Comparison of ENCODE assay signal across 8 mouse cellular contexts in the genomic region with DNA sequence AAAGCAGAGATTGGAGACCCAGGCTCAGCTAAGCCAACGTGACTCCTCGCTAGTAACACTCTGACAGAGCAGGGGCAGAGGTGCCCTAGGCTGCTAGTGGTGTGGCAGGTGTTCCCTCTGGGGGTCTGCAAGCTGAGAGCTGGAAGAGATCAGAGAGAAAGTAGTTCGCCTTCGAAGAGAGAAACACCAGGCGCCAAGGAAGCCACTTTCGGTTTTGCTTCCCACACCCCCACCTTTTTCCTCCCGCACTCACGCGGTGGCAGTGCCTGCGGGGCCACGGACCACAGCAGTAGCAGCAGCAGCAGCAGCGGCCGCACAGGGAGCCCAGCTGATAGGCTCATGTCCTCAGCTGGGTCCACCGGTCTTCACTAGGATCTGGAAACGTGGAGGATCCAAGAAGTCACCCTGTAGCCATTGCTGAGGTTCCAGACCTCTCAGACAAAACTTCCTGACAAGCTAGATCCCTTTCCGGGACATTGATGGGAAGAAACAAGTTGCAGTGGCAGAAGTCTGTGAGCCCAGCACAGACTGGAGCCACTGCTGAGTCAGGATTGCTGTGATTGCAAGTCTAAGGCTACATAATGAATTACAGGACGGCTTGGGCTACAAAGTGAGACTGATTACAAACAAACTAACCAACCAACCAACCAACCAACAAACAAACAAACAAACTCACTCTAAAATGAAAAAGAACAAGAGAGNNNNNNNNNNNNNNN. TPM values are rescaled to one million over a fixed set of nuclear protein-coding genes. Genes with fewer than 3 reads are reported as not detected.
DNase-seq lines count a peak whose midpoint lies in the region; ATAC-seq and TF ChIP-seq lines count a peak whose summit lies in the region.

A gene (minus strand): TSS at position 481 of the 716 bp plus-strand sequence.

- ATAC-seq in intestine, postnatal 0 days, result peak; percentile 76
- ATAC-seq in lung, embryonic 14.5 days (ENCODE audit: insufficient read depth), result peak; percentile 52
- peak; percentile 69; the same call in 1 of the 2 replicates for ATAC-seq in neural tube, embryonic 14.5 days (ENCODE audit: low read depth)

- DNase-seq in right cerebral cortex, adult 18-20 months, result peak; percentile 39
- DNase-seq in right cerebral cortex, postnatal 36 days (ENCODE audit: low spot score in 2 of 2), result no peak
- peak; percentile 67 for DNase-seq in embryo, embryonic 11 days
- peak; percentile 73 to 78 for DNase-seq in heart, adult 18-20 months
- DNase-seq in lung, embryonic 14.5 days, result peak; percentile 68
- peak; percentile 78 for DNase-seq in thymus, postnatal 25 days

- no peaks in the 10 kb centered on the region for H3K4me1 ChIP-seq in intestine, postnatal 0 days (replicated peaks; ENCODE audit: control insufficient read depth, insufficient read depth, low read length)
- H3K4me1 ChIP-seq in lung, embryonic 14.5 days (ENCODE audit: insufficient read depth), result no peaks in the 10 kb centered on the region; the same call in 1 of the 2 replicates
- H3K4me1 ChIP-seq in neural tube, embryonic 14.5 days (ENCODE audit: control insufficient read depth, insufficient read depth, low read length), result no peaks in the 10 kb centered on the region

- no peaks in the 10 kb centered on the region for H3K36me3 ChIP-seq in intestine, postnatal 0 days (ENCODE audit: control insufficient read depth, insufficient read depth)
- no peaks in the 10 kb centered on the region for H3K36me3 ChIP-seq in lung, embryonic 14.5 days (ENCODE audit: insufficient read depth)
- no peaks in the 10 kb centered on the region for H3K36me3 ChIP-seq in neural tube, embryonic 14.5 days (ENCODE audit: control insufficient read depth, insufficient read depth, low read length)

- peak within 1 kb of the TSS; percentile 77 for H3K27ac ChIP-seq in intestine, postnatal 0 days (ENCODE audit: low read depth, low read length)
- peak within 1 kb of the TSS; percentile 18; the same call in 1 of the 2 replicates for H3K27ac ChIP-seq in lung, embryonic 14.5 days (ENCODE audit: low read depth)
- H3K27ac ChIP-seq in neural tube, embryonic 14.5 days (ENCODE audit: low read depth, low read length), result no peak within 1 kb of the TSS

- TF ChIP-seq CTCF in intestine, postnatal 0 days (IDR thresholded peaks at IDR 0.05; ENCODE audit: low read depth), result no peak
- no peak for TF ChIP-seq CTCF in lung, embryonic 14.5 days (IDR thresholded peaks at IDR 0.05; ENCODE audit: low read depth)

- H3K9me3 ChIP-seq in intestine, postnatal 0 days (ENCODE audit: control insufficient read depth), result no peaks in the 10 kb centered on the region
- no peaks in the 10 kb centered on the region for H3K9me3 ChIP-seq in lung, embryonic 14.5 days (ENCODE audit: low read depth, low read length)
- no peaks in the 10 kb centered on the region for H3K9me3 ChIP-seq in neural tube, embryonic 14.5 days (ENCODE audit: control insufficient read depth, low read length)

- H3K27me3 ChIP-seq in intestine, postnatal 0 days (replicated peaks; ENCODE audit: control insufficient read depth, insufficient read depth, low read length), result no peaks in the 10 kb centered on the region
- no peaks in the 10 kb centered on the region for H3K27me3 ChIP-seq in lung, embryonic 14.5 days (ENCODE audit: insufficient read depth, low read length)
- no peaks in the 10 kb centered on the region for H3K27me3 ChIP-seq in neural tube, embryonic 14.5 days (ENCODE audit: control insufficient read depth, insufficient read depth, low read length)

- H3K4me3 ChIP-seq in intestine, postnatal 0 days (ENCODE audit: low read depth, low read length), result peak within 1 kb of the TSS; percentile 55
- H3K4me3 ChIP-seq in lung, embryonic 14.5 days (ENCODE audit: low read depth, low read length), result peak within 1 kb of the TSS; percentile 41
- peak within 1 kb of the TSS; percentile 28 for H3K4me3 ChIP-seq in neural tube, embryonic 14.5 days (ENCODE audit: low read depth, low read length)

- peak within 1 kb of the TSS; percentile 73 for H3K9ac ChIP-seq in intestine, postnatal 0 days (ENCODE audit: low read depth, low read length)
- H3K9ac ChIP-seq in lung, embryonic 14.5 days, result peak within 1 kb of the TSS; percentile 61
- peak within 1 kb of the TSS; percentile 41 for H3K9ac ChIP-seq in neural tube, embryonic 14.5 days (replicated peaks; ENCODE audit: low read depth, low read length)

- peak within 1 kb of the TSS; percentile 83 for H3K4me2 ChIP-seq in intestine, postnatal 0 days (replicated peaks; ENCODE audit: low read depth)
- H3K4me2 ChIP-seq in lung, embryonic 14.5 days, result peak within 1 kb of the TSS; percentile 80
- H3K4me2 ChIP-seq in neural tube, embryonic 14.5 days (ENCODE audit: low read depth, low read length), result peak within 1 kb of the TSS; percentile 54

- 4% methylated on average over 17 of the region's 17 CpGs for WGBS in intestine, postnatal 0 days
- 5% methylated on average over 17 of the region's 17 CpGs for WGBS in lung, embryonic 14.5 days
- 3% methylated on average over 17 of the region's 17 CpGs for WGBS in neural tube, embryonic 14.5 days

RNA-seq across cellular contexts. Expression of the gene that starts here (rescaled TPM):
- total RNA-seq in heart, adult 18-20 months (2021), result 10 to 100 TPM; 60.9 to 64.1 TPM
- polyA plus RNA-seq in intestine, postnatal 0 days (2015; fragmentation: Nextera tagmentation; extraction: Ambion mirVana), result 12.5 TPM in 2 replicates
- polyA plus RNA-seq in lung, embryonic 14.5 days (2014; fragmentation: Nextera tagmentation; extraction: Ambion mirVana), result 8.4 and 12.1 TPM in 2 replicates
- 2.4 and 4.7 TPM in 2 replicates for polyA plus RNA-seq in neural tube, embryonic 14.5 days (2014; fragmentation: Nextera tagmentation; extraction: Ambion mirVana)

Comparison
In these comparisons a context has a peak if more than half of its experiments do, and no peak if none do; other contexts are left out.
1. DNase-seq: peak in right cerebral cortex, adult 18-20 months (single experiment), embryo, embryonic 11 days (single experiment), heart, adult 18-20 months (2 of 2), lung, embryonic 14.5 days (single experiment) and thymus, postnatal 25 days (single experiment); none in right cerebral cortex, postnatal 36 days (0 of 2).
2. Peak in every context shown above with its lines, with median percentiles within 50 percentile points of each other: ATAC-seq, H3K4me2 ChIP-seq, H3K4me3 ChIP-seq and H3K9ac ChIP-seq.